Mouse (Mus musculus) lung, postnatal 0 days (tissue): ENCODE results near the gene Foxi2.

ENCODE experiments used
- CTCF ChIP-seq: IDR thresholded peaks from 2 replicates; pipeline ENCODE4 v1.5.1; 2016; ENCODE audit warnings: antibody characterized with exemption, mild to moderate bottlenecking
- EP300 ChIP-seq: IDR thresholded peaks from 2 replicates; pipeline ENCODE4 v1.6.1; 2016; ENCODE audit warnings: antibody characterized with exemption, mild to moderate bottlenecking, control low read depth

GRCm38 (mm10) chr7:135406761-135407160 lies 3.3 kb upstream of the Foxi2 start:
- no peak for TF ChIP-seq CTCF
- TF ChIP-seq EP300 = no peak
